Comparison of ENCODE assay signal across 22 mouse cellular contexts in genomic region chr9:90011849-90012248, GRCm38 (mm10). TPM values are rescaled to one million over a fixed set of nuclear protein-coding genes. Genes with fewer than 3 reads are reported as not detected.
DNase-seq lines count a peak whose midpoint lies in the region; ATAC-seq and TF ChIP-seq lines count a peak whose summit lies in the region.
"Had no signal": no experiment of that assay in that cellular context is flagged by ENCODE, and none has a peak within 500 bp of the region (broad histone marks: within the 10 kb centered on the region; RNA-seq: fewer than 3 reads in every experiment).

No protein-coding gene starts in this region.

- no peak overlapping the region for H3K4me2 ChIP-seq in lung, postnatal 0 days (replicated peaks; ENCODE audit: low read depth, low read length)
- H3K4me2 ChIP-seq: embryonic facial prominence, embryonic 15.5 days; heart, embryonic 12.5 days had no signal

- TF ChIP-seq CTCF in kidney, adult 2 months (conservative IDR thresholded peaks at IDR 0.05; ENCODE audit: insufficient read depth, insufficient read length, low read depth, low read length) = no peak
- TF ChIP-seq CTCF in lung, postnatal 0 days (IDR thresholded peaks at IDR 0.05) = no peak
- no peak for TF ChIP-seq CTCF in lung, adult 2 months (IDR thresholded peaks at IDR 0.05; ENCODE audit: insufficient read depth, low read length)

- no peaks in the 10 kb centered on the region for H3K9me3 ChIP-seq in lung, postnatal 0 days (ENCODE audit: low read length)
- H3K9me3 ChIP-seq: embryonic facial prominence, embryonic 15.5 days; forebrain, embryonic 10.5 days; heart, embryonic 12.5 days; hindbrain, embryonic 10.5 days had no signal

- H3K4me1 ChIP-seq in kidney, adult 2 months (ENCODE audit: control insufficient read depth, insufficient read depth, low read length) = no peaks in the 10 kb centered on the region
- peaks cover 8% of the 10 kb centered on the region; the same call in 1 of the 2 replicates for H3K4me1 ChIP-seq in lung, postnatal 0 days (ENCODE audit: insufficient read depth, low read depth, low read length)
- H3K4me1 ChIP-seq in lung, adult 2 months (ENCODE audit: control insufficient read depth, insufficient read depth, low read length) = no peaks in the 10 kb centered on the region
- H3K4me1 ChIP-seq: embryonic facial prominence, embryonic 15.5 days; forebrain, embryonic 10.5 days; hindbrain, embryonic 10.5 days had no signal

- TF ChIP-seq POLR2A in kidney, adult 2 months (IDR thresholded peaks at IDR 0.05; ENCODE audit: low read depth, low read length) = no peak
- TF ChIP-seq POLR2A in lung, adult 2 months (IDR thresholded peaks at IDR 0.05; ENCODE audit: borderline replicate concordance, extremely low read depth, low read depth, low read length) = no peak

- 48% methylated on average over 2 of the region's 2 CpGs for WGBS in kidney, adult 2 months
- 41% methylated on average over 2 of the region's 2 CpGs for WGBS in lung, postnatal 0 days
- 42% methylated on average over 2 of the region's 2 CpGs for WGBS in lung, adult 2 months

- ATAC-seq in lung, postnatal 0 days = no peak
- ATAC-seq: activated CD4-positive, CD25-positive, alpha-beta regulatory T cell, adult 4 months; forebrain, embryonic 14.5 days; Patski had no signal

- H3K9ac ChIP-seq in lung, postnatal 0 days (replicated peaks; ENCODE audit: low read depth) = no peak overlapping the region
- H3K9ac ChIP-seq: embryonic facial prominence, embryonic 15.5 days; heart, embryonic 12.5 days had no signal

- no peaks in the 10 kb centered on the region for H3K36me3 ChIP-seq in kidney, adult 2 months (ENCODE audit: control insufficient read depth, insufficient read depth, low read length)
- no peaks in the 10 kb centered on the region for H3K36me3 ChIP-seq in lung, postnatal 0 days (ENCODE audit: insufficient read depth, low read length)
- H3K36me3 ChIP-seq: embryonic facial prominence, embryonic 15.5 days; forebrain, embryonic 10.5 days; heart, embryonic 12.5 days; hindbrain, embryonic 10.5 days had no signal

- peak; percentile 37 for DNase-seq in kidney, adult 2 months
- DNase-seq in kidney, adult 11 months = no peak
- DNase-seq in kidney, postnatal 10 days = peak; percentile 46
- no peak for DNase-seq in kidney, adult 8-10 months
- peak; percentile 78 for DNase-seq in lung, postnatal 0 days (ENCODE audit: low spot score)
- DNase-seq in lung, adult 2 months = no peak
- no peak for DNase-seq in layer of hippocampus, postnatal 25 days (ENCODE audit: extremely low spot score in 1 of 2, low spot score in 1 of 2)
- DNase-seq: adrenal gland, postnatal 14 days; cerebellum, adult 11-12 months; cerebellum, adult 9-11 months; cerebellum, postnatal 36 days; gastrocnemius, adult 2 months; gastrocnemius, postnatal 25 days had no signal

- no peak overlapping the region for H3K27ac ChIP-seq in kidney, adult 2 months (ENCODE audit: insufficient read depth, low read depth, low read length)
- H3K27ac ChIP-seq in lung, postnatal 0 days (ENCODE audit: low read length) = no peak overlapping the region; the same call in 1 of the 2 replicates
- H3K27ac ChIP-seq: embryonic facial prominence, embryonic 15.5 days; forebrain, embryonic 10.5 days; gastrocnemius, adult 2 months; hindbrain, embryonic 10.5 days had no signal

- H3K27me3 ChIP-seq in kidney, adult 2 months (replicated peaks; ENCODE audit: control insufficient read depth, insufficient read depth, low read length) = no peaks in the 10 kb centered on the region
- no peaks in the 10 kb centered on the region for H3K27me3 ChIP-seq in lung, postnatal 0 days (replicated peaks; ENCODE audit: insufficient read depth, low read length)
- H3K27me3 ChIP-seq: embryonic facial prominence, embryonic 15.5 days; heart, embryonic 12.5 days had no signal

- no peak for TF ChIP-seq EP300 in lung, postnatal 0 days (IDR thresholded peaks at IDR 0.05)

- H3K4me3 ChIP-seq in kidney, adult 2 months (ENCODE audit: insufficient read depth, low read depth, low read length) = no peak overlapping the region
- H3K4me3 ChIP-seq in lung, postnatal 0 days (ENCODE audit: low read depth, low read length) = no peak overlapping the region
- no peak overlapping the region for H3K4me3 ChIP-seq in lung, adult 2 months (replicated peaks; ENCODE audit: extremely low read depth, low read depth, low read length)
- H3K4me3 ChIP-seq: embryonic facial prominence, embryonic 15.5 days; erythroblast, embryonic 14.5 days; forebrain, embryonic 10.5 days; gastrocnemius, adult 2 months; heart, embryonic 12.5 days; hindbrain, embryonic 10.5 days had no signal

RNA-seq across cellular contexts. Expression of gene Ctsh, which starts 42.1 kb away (rescaled TPM):
- polyA plus RNA-seq in kidney, adult 2 months (2012; rRNA removed) = 176 and 202 TPM in 2 replicates
- polyA plus RNA-seq in lung, postnatal 0 days (2015; fragmentation: Nextera tagmentation; extraction: Ambion mirVana) = 2,236 and 2,487 TPM in 2 replicates
- 95.5 and 151 TPM in 2 replicates for polyA plus RNA-seq in lung, adult 2 months (2012; rRNA removed)
- total RNA-seq in layer of hippocampus, postnatal 25 days (2021) = 10 to 100 TPM; 15.2 to 18.1 TPM
- total RNA-seq: MEL had no signal

Comparison
In these comparisons a context has a peak if more than half of its experiments do, and no peak if none do; other contexts are left out.
1. DNase-seq: peak in kidney, adult 2 months (single experiment), kidney, postnatal 10 days (single experiment) and lung, postnatal 0 days (single experiment); none in kidney, adult 11 months (single experiment), kidney, adult 8-10 months (0 of 2), lung, adult 2 months (single experiment) and layer of hippocampus, postnatal 25 days (0 of 2).
2. RNA of gene Ctsh, which starts 42.1 kb away (polyA plus RNA-seq): 2,236 to 2,487 TPM in lung, postnatal 0 days; 176 to 202 TPM in kidney, adult 2 months and 95.5 to 151 TPM in lung, adult 2 months; every median in the first group is over 10 times any median in the second.